Mouse (Mus musculus) liver, embryonic 18 days (tissue): ENCODE results near the gene Pafah1b2. TPM values are rescaled to one million over a fixed set of nuclear protein-coding genes. Genes with fewer than 3 reads are reported as not detected.

Source experiments
- polyA plus RNA-seq: library from polyadenylated mRNA; depleted of rRNA; stranded (reverse); fragments of >200 nt; gene quantifications from 2 replicates; pipeline ENCODE4 v1.2.3, GENCODE M21; 2012; rRNA removed

Pafah1b2 gene
- polyA plus RNA-seq, result 17.4 TPM in 2 replicates

DNA sequence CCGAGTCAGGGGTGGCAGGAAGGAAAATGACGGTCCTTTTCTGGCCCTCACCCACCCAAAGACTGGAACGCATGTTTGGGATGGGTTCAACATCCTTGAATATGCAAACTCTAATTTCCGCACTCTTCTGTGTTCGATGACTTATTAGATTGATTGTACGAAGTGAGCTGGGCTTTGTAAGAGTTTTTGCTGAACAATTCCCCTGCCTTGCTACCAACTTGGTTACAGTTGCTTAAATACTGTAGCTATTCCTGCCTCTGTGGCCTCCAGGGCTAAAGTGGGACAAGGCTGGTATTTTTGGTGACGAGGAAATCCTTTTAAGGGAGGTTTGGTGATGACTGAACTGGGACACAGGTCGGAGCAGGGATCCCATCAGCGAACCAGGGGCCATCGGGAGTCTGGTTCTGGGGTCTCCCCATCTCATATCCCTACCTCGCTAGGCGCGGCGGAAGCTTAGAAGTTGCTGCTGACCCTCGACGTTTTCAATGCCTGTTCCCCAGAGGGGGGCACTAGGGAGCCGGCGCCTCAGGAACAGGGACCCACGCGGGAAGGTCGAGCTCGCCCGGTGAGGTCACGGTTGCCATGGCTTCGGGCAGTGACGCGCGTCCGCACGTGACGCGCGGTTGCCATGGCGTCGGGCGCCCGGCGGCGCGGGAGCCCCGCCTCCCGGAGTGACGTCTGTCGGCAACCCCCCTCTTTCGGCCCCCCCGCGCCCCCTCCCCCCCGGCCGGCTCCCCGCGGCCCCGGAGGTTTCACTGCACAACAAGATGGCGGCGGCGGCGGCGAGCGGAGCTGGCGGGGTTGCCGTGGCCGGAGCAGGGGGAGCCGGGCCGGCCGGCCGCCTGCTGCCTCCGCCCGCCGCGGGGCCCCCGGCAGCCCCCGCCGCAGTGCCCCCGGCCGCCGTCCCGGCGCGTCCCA is at the start of gene Pafah1b2, which contains the start of gene Sik3:
Pafah1b2 (minus strand) TSS at position 600 of the 918 bp plus-strand sequence.
Sik3 (plus strand) TSS at position 730 of the 918 bp plus-strand sequence.

DNA sequence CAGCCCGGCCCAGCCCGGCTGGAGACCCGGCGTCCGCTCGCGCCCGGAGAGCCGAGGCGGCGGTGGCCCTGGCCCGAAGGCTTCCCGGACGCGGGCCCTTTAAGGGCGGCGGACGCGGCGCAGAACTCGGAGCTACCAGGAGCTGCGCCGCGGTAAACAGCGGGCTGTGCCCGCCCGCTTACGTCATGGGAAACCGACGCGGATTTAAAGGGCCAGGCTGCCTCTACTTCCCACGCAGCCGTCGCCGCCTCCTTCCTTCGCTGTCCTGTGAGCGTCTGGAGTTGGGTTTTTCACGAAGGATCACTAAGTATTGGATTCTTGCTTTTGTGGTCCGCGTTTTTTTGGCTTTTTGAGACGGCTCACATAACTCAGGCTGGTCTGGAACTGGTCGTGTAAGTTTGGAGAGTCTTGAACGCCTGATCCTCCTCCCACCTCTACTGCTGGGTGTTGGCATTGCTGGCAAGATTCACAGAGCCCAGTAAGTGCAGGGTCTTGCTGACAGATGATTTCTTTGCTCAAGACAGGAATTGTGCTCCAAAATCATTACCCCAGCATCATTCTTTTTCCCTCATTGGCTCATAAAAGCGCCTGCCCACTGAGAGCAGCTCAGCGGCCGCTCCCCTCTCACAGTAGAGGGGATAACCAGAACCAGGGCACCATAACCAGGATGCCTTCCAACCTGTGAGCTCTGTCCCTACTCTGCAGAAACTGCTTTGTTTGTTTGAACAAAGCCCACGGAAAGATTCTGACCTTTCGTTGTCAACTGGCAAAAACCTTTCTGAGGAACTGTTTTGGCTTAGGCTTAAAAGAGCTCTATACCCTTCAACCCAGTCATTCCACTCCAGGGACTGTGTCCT is 57.2 kb downstream of the Pafah1b2 start, which contains the start of gene Sidt2:
Sidt2 (minus strand) TSS at position 152 of the 857 bp plus-strand sequence.

DNA sequence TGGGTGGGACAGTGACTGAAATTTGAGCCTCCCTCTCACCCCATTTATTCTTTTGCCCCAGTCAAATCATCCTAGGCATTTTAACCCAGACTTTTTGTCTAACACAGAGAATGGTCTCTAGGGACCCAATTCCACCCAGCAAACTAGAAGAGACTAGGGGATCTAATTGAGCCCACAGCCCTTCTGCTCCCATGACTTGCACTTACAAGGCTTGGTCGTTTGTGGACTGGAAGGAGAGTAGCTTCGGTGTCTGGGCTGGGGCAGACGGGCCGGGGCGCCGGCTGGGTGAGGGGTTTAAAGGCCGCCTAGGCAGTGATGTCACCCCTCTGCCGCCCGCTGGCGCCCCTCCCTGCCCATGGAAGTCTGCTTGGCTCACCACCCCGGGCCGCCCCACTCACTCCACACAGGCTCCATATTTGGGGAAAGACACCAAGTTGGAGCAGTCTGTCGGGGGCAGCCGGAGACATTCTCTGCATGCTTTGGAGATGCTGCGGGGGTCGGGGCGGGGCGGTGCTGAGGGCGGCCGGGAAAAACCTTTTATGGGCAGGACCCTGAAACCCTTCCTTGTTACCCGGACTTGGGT is 76.8 kb downstream of the Pafah1b2 start, which contains the start of gene Tagln:
Tagln (minus strand) TSS at position 431 of the 583 bp plus-strand sequence.

Other genes with a start within 250 kb of the Pafah1b2 start
- gene Cep164, start 184.0 kb downstream of the Pafah1b2 start, polyA plus RNA-seq, result 7.4 and 9.3 TPM in 2 replicates
- gene Bace1, start 174.1 kb downstream of the Pafah1b2 start, polyA plus RNA-seq, result 10.4 and 12.1 TPM in 2 replicates
- gene Pcsk7, start 106.2 kb downstream of the Pafah1b2 start, polyA plus RNA-seq, result 9.1 and 9.9 TPM in 2 replicates
- gene Rnf214, start 105.8 kb downstream of the Pafah1b2 start, polyA plus RNA-seq, result 6.8 and 7.8 TPM in 2 replicates
- gene Tagln, start 76.6 kb downstream of the Pafah1b2 start, polyA plus RNA-seq, result 17.9 and 23.0 TPM in 2 replicates
- gene Sidt2, start 57.4 kb downstream of the Pafah1b2 start, polyA plus RNA-seq, result 26.9 and 32.5 TPM in 2 replicates
- gene Sik3, start 130 bp upstream of the Pafah1b2 start, polyA plus RNA-seq, result 4.3 and 6.3 TPM in 2 replicates
- 7,361 and 8,452 TPM in 2 replicates for gene Apoa1, start 215.9 kb upstream of the Pafah1b2 start, polyA plus RNA-seq
- gene Apoc3, start 222.9 kb upstream of the Pafah1b2 start, polyA plus RNA-seq, result 93.8 and 124 TPM in 2 replicates
- 4.2 and 21.2 TPM in 2 replicates for gene Apoa4, start 228.0 kb upstream of the Pafah1b2 start, polyA plus RNA-seq